Mouse (Mus musculus) intestine, postnatal 0 days (tissue): ENCODE data around the gene Ankrd36. TPM values are rescaled to one million over a fixed set of nuclear protein-coding genes. Genes with fewer than 3 reads are reported as not detected.

Experiments
- ATAC-seq: fragments of 200-750 bp; cut with Nextera tagmentation; 2 replicates; pipeline ENCODE4 v1.8.0; 2017; ENCODE audit warnings: mild to moderate bottlenecking, moderate TSS enrichment, moderate library complexity
- H3K27ac ChIP-seq: fragments of 300-500 bp; sonication (generic); 2 replicates; pipeline ENCODE4 v1.5.1; 2014; ENCODE audit warnings: mild to moderate bottlenecking, low read depth, low read length, moderate library complexity
- H3K27me3 ChIP-seq: fragments of 300-500 bp; sonication (generic); replicated peaks from 2 replicates; pipeline ENCODE4 v1.6.1; 2014; ENCODE audit warnings: low read length, mixed read lengths; ENCODE audit not compliant: control insufficient read depth, insufficient read depth
- H3K36me3 ChIP-seq: fragments of 300-500 bp; sonication (generic); 2 replicates; pipeline ENCODE4 v1.6.1; 2014; ENCODE audit warnings: mild to moderate bottlenecking, moderate library complexity; ENCODE audit not compliant: control insufficient read depth, insufficient read depth
- H3K4me1 ChIP-seq: fragments of 300-500 bp; sonication (generic); replicated peaks from 2 replicates; pipeline ENCODE4 v1.6.1; 2014; ENCODE audit warnings: antibody characterized with exemption, low read length, mixed read lengths; ENCODE audit not compliant: control insufficient read depth, insufficient read depth
- H3K4me2 ChIP-seq: fragments of 300-500 bp; sonication (generic); replicated peaks from 2 replicates; pipeline ENCODE4 v1.6.1; 2014; ENCODE audit warnings: low read depth, mild to moderate bottlenecking, moderate library complexity
- H3K4me3 ChIP-seq: fragments of 300-500 bp; sonication (generic); 2 replicates; pipeline ENCODE4 v1.5.1; 2014; ENCODE audit warnings: low read depth, low read length
- H3K9ac ChIP-seq: fragments of 300-500 bp; sonication (generic); 2 replicates; pipeline ENCODE4 v1.6.1; 2014; ENCODE audit warnings: mild to moderate bottlenecking, low read depth, low read length
- H3K9me3 ChIP-seq: fragments of 300-500 bp; sonication (generic); 2 replicates; pipeline ENCODE4 v1.6.1; 2016; ENCODE audit warnings: mixed run types; ENCODE audit not compliant: control insufficient read depth
- CTCF ChIP-seq: sonication (generic); IDR thresholded peaks from 2 replicates; pipeline ENCODE4 v1.5.1; 2016; ENCODE audit warnings: low read depth, mild to moderate bottlenecking, control low read depth, antibody characterized with exemption, moderate library complexity
- WGBS: fragments of 180-500 bp; shearing (Covaris S2); extraction: QIAGEN DNeasy Blood & Tissue Kit; methylation state at CpG from one replicate; pipeline ENCODE4 v1.1.7; 2014; 5-methylcytosine and 5-hydroxymethylcytosine counted together
- polyA plus RNA-seq: library from polyadenylated mRNA; unstranded; fragments of >200 nt; fragmentation: Nextera tagmentation; extraction: Ambion mirVana; gene quantifications from 2 replicates; pipeline ENCODE4 v1.2.1, GENCODE M21; 2015

The Ankrd36 gene
- not detected in 2 replicates for polyA plus RNA-seq

- Histone ChIP-seq H3K4me2 (no peak within 1 kb of the TSS), H3K4me1 (no peaks in the 10 kb centered on the region), H3K36me3 (no peaks in the 10 kb centered on the region), H3K9ac (no peak within 1 kb of the TSS), H3K27me3 (no peaks in the 10 kb centered on the region), H3K4me3 (no peak within 1 kb of the TSS), H3K27ac (no peak within 1 kb of the TSS), H3K9me3 (no peaks in the 10 kb centered on the region)
- 86% methylated on average over 12 of the region's 12 CpGs for WGBS
- no peak for ATAC-seq
- no peak for TF ChIP-seq CTCF
These were observed at the start of gene Ankrd36 for GRCm38 (mm10) chr11:5569474-5569873. Gene Ankrd36 (plus strand): TSS chr11:5569684.

- peak; percentile 93 for ATAC-seq
- peak within 1 kb of the TSS; percentile 99 for H3K9ac ChIP-seq
These were observed 48.8 kb upstream of the Ankrd36 start, which contains the start of gene Xbp1 for GRCm38 (mm10) chr11:5520412-5521265. Gene Xbp1 (plus strand): TSS chr11:5520659.

GRCm38 (mm10) chr11:5521266-5521515 is 48.3 kb upstream of the Ankrd36 start:
- Histone ChIP-seq H3K9ac (peak overlapping the region; percentile 99), H3K27me3 (no peaks in the 10 kb centered on the region), H3K4me1 (0 out of 2 replicates have a peak, but pooled peaks cover 3% of the 10 kb centered on the region), H3K4me3 (peak overlapping the region; percentile 100), H3K36me3 (peaks cover 37% of the 10 kb centered on the region), H3K27ac (peak overlapping the region; percentile 99), H3K4me2 (peak overlapping the region; percentile 64), H3K9me3 (no peaks in the 10 kb centered on the region)
- 0% methylated on average over 13 of the region's 13 CpGs for WGBS
- TF ChIP-seq CTCF: no peak
- ATAC-seq: peak; percentile 11

More at GRCm38 (mm10) chr11:5520412-5521265, 48.8 kb upstream of the Ankrd36 start, which contains the start of gene Xbp1:
- peak within 1 kb of the TSS; percentile 100 for H3K4me3 ChIP-seq
- peak within 1 kb of the TSS; percentile 64 for H3K4me2 ChIP-seq
- under 1% methylated on average over 72 of the region's 72 CpGs for WGBS
- 0 out of 2 replicates have a peak, but pooled peaks cover 3% of the 10 kb centered on the region for H3K4me1 ChIP-seq
- H3K27ac ChIP-seq: peak within 1 kb of the TSS; percentile 99
- H3K36me3 ChIP-seq: peaks cover 33% of the 10 kb centered on the region
- no peaks in the 10 kb centered on the region for H3K27me3 ChIP-seq
- no peaks in the 10 kb centered on the region for H3K9me3 ChIP-seq
- peak; percentile 24; the same call in 1 of the 2 replicates for TF ChIP-seq CTCF

GRCm38 (mm10) chr11:5521516-5522291 is 47.8 kb upstream of the Ankrd36 start:
- peak overlapping the region; percentile 100 for H3K4me3 ChIP-seq
- peak; percentile 79 for TF ChIP-seq CTCF
- 0 out of 2 replicates have a peak, but pooled peaks cover 3% of the 10 kb centered on the region for H3K4me1 ChIP-seq
- no peaks in the 10 kb centered on the region for H3K27me3 ChIP-seq
- peak overlapping the region; percentile 99 for H3K9ac ChIP-seq
- H3K4me2 ChIP-seq: peak overlapping the region; percentile 64
- peaks cover 38% of the 10 kb centered on the region for H3K36me3 ChIP-seq
- no peaks in the 10 kb centered on the region for H3K9me3 ChIP-seq
- under 1% methylated on average over 33 of the region's 34 CpGs for WGBS
- peak overlapping the region; percentile 99 for H3K27ac ChIP-seq
- peak; percentile 67 for ATAC-seq

GRCm38 (mm10) chr11:5522798-5523415 is 46.6 kb upstream of the Ankrd36 start:
- 79% methylated on average over 11 of the region's 11 CpGs for WGBS
- TF ChIP-seq CTCF: no peak
- H3K4me2 ChIP-seq: peak overlapping the region; percentile 64
- no peak for ATAC-seq
- H3K9ac ChIP-seq: no peak overlapping the region; the same call in 1 of the 2 replicates
- H3K27ac ChIP-seq: peak overlapping the region; percentile 21
- H3K27me3 ChIP-seq: no peaks in the 10 kb centered on the region
- H3K36me3 ChIP-seq: peaks cover 42% of the 10 kb centered on the region
- H3K9me3 ChIP-seq: no peaks in the 10 kb centered on the region
- 0 out of 2 replicates have a peak, but pooled peaks cover 3% of the 10 kb centered on the region for H3K4me1 ChIP-seq
- H3K4me3 ChIP-seq: peak overlapping the region; percentile 100
